In the genomic region with DNA sequence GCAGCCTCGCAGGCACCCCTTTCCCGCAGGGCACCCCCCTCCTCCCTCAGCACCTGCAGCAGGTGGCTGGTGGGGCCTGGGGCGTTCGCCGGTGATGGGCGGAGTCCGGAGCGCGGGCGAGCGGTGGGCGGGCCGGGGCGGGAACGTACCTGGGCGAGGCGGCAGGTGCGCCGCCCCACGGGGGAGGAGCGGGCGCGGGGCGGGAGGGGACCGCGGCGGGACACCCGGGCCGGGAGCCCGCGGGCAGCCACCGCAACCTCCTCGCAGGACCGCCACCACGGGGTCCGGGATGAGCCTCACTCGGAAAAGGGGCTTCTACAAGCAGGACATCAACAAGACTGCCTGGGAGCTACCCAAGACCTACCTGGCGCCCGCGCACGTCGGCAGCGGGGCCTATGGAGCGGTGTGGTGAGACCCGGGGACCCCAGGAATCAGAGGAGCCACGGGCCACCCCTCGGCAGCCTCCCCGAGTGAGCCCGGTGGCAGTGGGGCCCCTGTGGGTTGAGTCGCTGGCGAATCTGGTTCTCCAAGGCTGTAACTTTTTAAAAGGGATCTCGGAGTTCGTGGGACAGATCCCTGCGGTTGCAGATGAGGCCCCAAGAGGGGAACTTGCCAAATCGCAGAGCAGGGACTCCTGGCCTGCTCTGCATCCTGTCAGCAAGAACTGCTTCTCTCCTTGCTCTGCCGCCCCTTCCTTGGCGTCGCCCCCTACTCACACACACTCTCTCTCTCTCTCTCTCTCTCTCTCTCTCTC, we compare ENCODE assay signal across 8 mouse cellular contexts. TPM values are rescaled to one million over a fixed set of nuclear protein-coding genes. Genes with fewer than 3 reads are reported as not detected.
DNase-seq lines count a peak whose midpoint lies in the region; ATAC-seq and TF ChIP-seq lines count a peak whose summit lies in the region.

A gene (plus strand): TSS at position 177 of the 754 bp plus-strand sequence.

- peak; percentile 28 for DNase-seq in MEL (ENCODE audit: low read depth, low spot score)
- peak; percentile 32 to 44 for DNase-seq in adrenal gland, postnatal 36 days
- no peak for DNase-seq in large intestine, adult 2 months (ENCODE audit: low read depth, low spot score)
- DNase-seq in mesoderm, embryonic 11.5 days (ENCODE audit: low read depth, low spot score): peak; percentile 31
- peak; percentile 50 for DNase-seq in urinary bladder, postnatal 14 days (ENCODE audit: low spot score)
- DNase-seq in left cerebral cortex, postnatal 10 days (ENCODE audit: extremely low spot score in 1 of 2, low spot score in 2 of 2): no peak

- no peaks in the 10 kb centered on the region for H3K9me3 ChIP-seq in MEL (replicated peaks; ENCODE audit: insufficient read depth, low read length)
- peaks cover 2% of the 10 kb centered on the region; the same call in 1 of the 2 replicates for H3K9me3 ChIP-seq in heart, embryonic 12.5 days (replicated peaks)

- 2% methylated on average over 58 of the region's 58 CpGs for WGBS in heart, embryonic 12.5 days
- WGBS in large intestine, adult 2 months: under 1% methylated on average over 52 of the region's 58 CpGs

- peak within 1 kb of the TSS; percentile 27 to 58; a peak in 3 of 4 replicates for H3K4me3 ChIP-seq in MEL (ENCODE audit: control insufficient read depth in 1 of 2, insufficient read depth in 1 of 2, low read depth in 2 of 2, low read length in 2 of 2)
- H3K4me3 ChIP-seq in heart, embryonic 12.5 days: peak within 1 kb of the TSS; percentile 48

- no peaks in the 10 kb centered on the region for H3K27me3 ChIP-seq in MEL (ENCODE audit: control insufficient read depth in 1 of 2, insufficient read depth in 2 of 2, low read length in 2 of 2)
- H3K27me3 ChIP-seq in heart, embryonic 12.5 days (replicated peaks): peaks cover 41% of the 10 kb centered on the region

- H3K36me3 ChIP-seq in MEL (ENCODE audit: control insufficient read depth in 1 of 2, insufficient read depth in 2 of 2, low read length in 2 of 2): no peaks in the 10 kb centered on the region
- H3K36me3 ChIP-seq in heart, embryonic 12.5 days: no peaks in the 10 kb centered on the region

- no peak for TF ChIP-seq RAD21 in MEL (IDR thresholded peaks at IDR 0.05; ENCODE audit: low read depth, low read length)

- TF ChIP-seq POLR2A in MEL (IDR thresholded peaks at IDR 0.05; ENCODE audit: control insufficient read depth in 1 of 2, insufficient read depth in 1 of 2, low read depth in 1 of 2, low read length in 2 of 2, poor library complexity in 1 of 2): no peak

- TF ChIP-seq CTCF in MEL (IDR thresholded peaks at IDR 0.05 in 2 of 3, conservative IDR thresholded peaks at IDR 0.05 in 1 of 3; ENCODE audit: control insufficient read depth in 1 of 3, insufficient read depth in 1 of 3, low read depth in 2 of 3, low read length in 3 of 3, poor library complexity in 1 of 3, severe bottlenecking in 1 of 3): no peak

- H3K27ac ChIP-seq in MEL (ENCODE audit: control insufficient read depth, low read depth, low read length): no peak within 1 kb of the TSS
- no peak within 1 kb of the TSS for H3K27ac ChIP-seq in heart, embryonic 12.5 days (ENCODE audit: poor library complexity, severe bottlenecking)

- no peaks in the 10 kb centered on the region for H3K79me2 ChIP-seq in MEL (ENCODE audit: control insufficient read depth, insufficient read depth, low read length, poor library complexity)

- no peak for ATAC-seq in heart, embryonic 12.5 days (ENCODE audit: insufficient number of reproducible peaks, low FRiP score)
- ATAC-seq in cerebellum, adult (ENCODE audit: insufficient number of reproducible peaks, low FRiP score, low TSS enrichment): no peak

- peak within 1 kb of the TSS; percentile 74 for H3K9ac ChIP-seq in MEL (ENCODE audit: control insufficient read depth, low read depth, low read length, poor library complexity, severe bottlenecking)
- H3K9ac ChIP-seq in heart, embryonic 12.5 days: peak within 1 kb of the TSS; percentile 64

- no peaks in the 10 kb centered on the region for H3K4me1 ChIP-seq in MEL (ENCODE audit: control insufficient read depth in 1 of 2, insufficient read depth in 2 of 2, low read length in 2 of 2)
- H3K4me1 ChIP-seq in heart, embryonic 12.5 days (replicated peaks): peaks cover 17% of the 10 kb centered on the region

- intact Hi-C loops in left cerebral cortex, postnatal 10 days (cut with DNase I): loop anchor here (5.0 kb wide), 1 partner anchor 158 kb away; no protein-coding TSS in a partner anchor

- no peak for TF ChIP-seq EP300 in MEL (IDR thresholded peaks at IDR 0.05; ENCODE audit: low read depth in 1 of 2, low read length in 2 of 2)

- H3K4me2 ChIP-seq in heart, embryonic 12.5 days: peak within 1 kb of the TSS; percentile 82

TF ChIP-seq in MEL, 35 proteins besides CTCF, POLR2A, EP300 and RAD21:
- no peak for TF ChIP-seq TCF12 (IDR thresholded peaks at IDR 0.05; ENCODE audit: low read depth, low read length)
- TF ChIP-seq NRF1 (IDR thresholded peaks at IDR 0.05; ENCODE audit: insufficient read depth, low read depth, low read length, poor library complexity, severe bottlenecking): no peak
- TF ChIP-seq GABPA (IDR thresholded peaks at IDR 0.05; ENCODE audit: low read depth, low read length): no peak
- TF ChIP-seq RCOR1 (IDR thresholded peaks at IDR 0.05; ENCODE audit: low read depth, low read length): no peak
- no peak for TF ChIP-seq USF1 (IDR thresholded peaks at IDR 0.05; ENCODE audit: low read depth, low read length)
- no peak for TF ChIP-seq MEF2A (IDR thresholded peaks at IDR 0.05; ENCODE audit: extremely low read depth, insufficient replicate concordance, low read depth, low read length, poor library complexity, severe bottlenecking)
- TF ChIP-seq USF2 (IDR thresholded peaks at IDR 0.05; ENCODE audit: borderline replicate concordance in 1 of 2, insufficient read depth in 1 of 2, low read depth in 1 of 2, low read length in 2 of 2): no peak
- TF ChIP-seq CHD1 (IDR thresholded peaks at IDR 0.05; ENCODE audit: low read depth, low read length): no peak

RNA-seq across cellular contexts. Expression of the gene that starts here (rescaled TPM):
- 0.04 TPM in 1 of 2 replicates, not detected in the other for total RNA-seq in MEL (2012; rRNA removed)
- polyA plus RNA-seq in MEL (2012; ENCODE audit: insufficient read depth in 1 of 2, insufficient read length in 2 of 2, low read depth in 1 of 2, low replicate concordance in 2 of 2, missing spikeins in 1 of 2): 1 to 10 TPM in 1 of 2 experiments, not detected in 1; 1.4 TPM
- total RNA-seq in adrenal gland, postnatal 36 days (2021): 100 to 1,000 TPM in 1 of 2 experiments, 10 to 100 TPM in 1; 77.9 to 267 TPM
- 3.2 and 3.9 TPM in 2 replicates for polyA plus RNA-seq in heart, embryonic 12.5 days (2016; fragmentation: Nextera tagmentation; extraction: Ambion mirVana)
- polyA plus RNA-seq in large intestine, adult 2 months (2012; rRNA removed): 387 and 424 TPM in 2 replicates
- total RNA-seq in left cerebral cortex, postnatal 10 days (2021): under 1 TPM; 0.66 to 0.75 TPM

Comparison
In these comparisons a context has a peak if more than half of its experiments do, and no peak if none do; other contexts are left out.
1. RNA of the gene that starts here (total RNA-seq): 77.9 to 267 TPM in adrenal gland, postnatal 36 days; 0.66 to 0.75 TPM in left cerebral cortex, postnatal 10 days and 0.04 TPM in MEL; every median in the first group is over 10 times any median in the second.
2. RNA of the gene that starts here (polyA plus RNA-seq): 387 to 424 TPM in large intestine, adult 2 months; 3.2 to 3.9 TPM in heart, embryonic 12.5 days and 1.4 TPM in MEL; every median in the first group is over 10 times any median in the second.
3. DNase-seq: peak in MEL (single experiment), adrenal gland, postnatal 36 days (2 of 2), mesoderm, embryonic 11.5 days (single experiment) and urinary bladder, postnatal 14 days (single experiment); none in large intestine, adult 2 months (single experiment) and left cerebral cortex, postnatal 10 days (0 of 2).